Mouse (Mus musculus): ENCODE data around the gene Borcs7.

- TF ChIP-seq CTCF (IDR thresholded peaks at IDR 0.05; ENCODE audit: control insufficient read depth, insufficient read depth, low read length) (no peak), POLR2A (IDR thresholded peaks at IDR 0.05; ENCODE audit: borderline replicate concordance, control insufficient read depth, low read depth, low read length) (no peak)
Observed at GRCm38 (mm10) chr19:46646041-46646481, 43.6 kb upstream of the Borcs7 start.
